Mouse (Mus musculus) right cerebral cortex, adult 18-20 months (tissue): ENCODE results near the gene 2010111I01Rik.
"Not testable (repeated sequence)": the region's sequence is repeated elsewhere in the genome, so short reads cannot be mapped to it uniquely, and the experiment has no call there.

Experiments
- DNase-seq: peaks from one replicate; pipeline ENCODE4 v3.0.0; 2022; ENCODE audit warnings: mixed read lengths

2010111I01Rik gene

DNA sequence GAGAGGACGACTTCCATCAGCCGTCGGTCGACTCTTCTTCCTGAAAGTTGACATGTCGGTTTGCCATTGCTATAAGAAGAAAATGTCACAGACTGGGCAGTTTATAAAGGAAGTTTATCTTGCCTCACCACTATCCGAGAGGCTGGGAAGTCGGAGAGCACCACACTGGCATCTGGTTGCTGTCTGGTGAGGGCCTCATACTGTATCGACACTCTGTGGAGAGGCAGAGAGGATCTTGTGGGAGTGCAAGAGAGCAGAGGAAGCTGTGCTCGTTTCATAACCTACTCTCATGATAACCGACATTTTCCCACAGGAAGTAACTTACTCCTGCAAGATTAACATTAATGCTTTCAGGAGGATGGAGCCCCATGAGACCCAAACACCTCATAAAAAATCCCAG is 7.9 kb upstream of the 2010111I01Rik start:
- no peak for DNase-seq

GRCm38 (mm10) chr13:62963358-62963757 is 1.3 kb upstream of the 2010111I01Rik start:
- no peak for DNase-seq

DNA sequence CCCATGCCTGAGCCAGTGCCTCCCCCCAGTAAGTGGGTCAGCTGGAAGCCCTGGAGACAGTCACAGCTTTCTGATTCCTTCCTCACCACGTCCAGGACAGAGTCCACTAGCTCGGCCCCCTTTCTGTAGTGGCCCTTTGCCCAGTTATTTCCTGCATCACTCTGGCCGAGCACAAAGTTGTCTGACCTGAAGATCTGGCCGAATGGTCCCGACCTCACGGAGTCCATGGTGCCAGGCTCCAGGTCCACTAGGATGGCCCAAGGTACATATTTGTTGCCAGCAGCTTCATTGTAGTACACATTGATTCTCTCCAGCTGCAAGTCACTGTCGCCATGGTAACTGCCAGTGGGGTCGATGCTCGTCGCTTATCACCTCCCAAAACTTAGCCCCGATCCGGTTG is 3.5 kb downstream of the 2010111I01Rik start:
- DNase-seq, result no peak

GRCm38 (mm10) chr13:62970515-62971269 is 6.0 kb downstream of the 2010111I01Rik start:
- DNase-seq, result peak; percentile 47

GRCm38 (mm10) chr13:62972403-62972802 is 7.7 kb downstream of the 2010111I01Rik start:
- no peak for DNase-seq

GRCm38 (mm10) chr13:62973111-62973510 is 8.4 kb downstream of the 2010111I01Rik start:
- no peak for DNase-seq

GRCm38 (mm10) chr13:62978104-62978503 is 13.4 kb downstream of the 2010111I01Rik start:
- no peak for DNase-seq

- no peak for DNase-seq
Measured at GRCm38 (mm10) chr13:62978784-62979183, 14.1 kb downstream of the 2010111I01Rik start.

GRCm38 (mm10) chr13:62979215-62979614 is 14.5 kb downstream of the 2010111I01Rik start:
- DNase-seq, result no peak

GRCm38 (mm10) chr13:62980131-62980530 is 15.4 kb downstream of the 2010111I01Rik start:
- DNase-seq, result peak; percentile 23

DNA sequence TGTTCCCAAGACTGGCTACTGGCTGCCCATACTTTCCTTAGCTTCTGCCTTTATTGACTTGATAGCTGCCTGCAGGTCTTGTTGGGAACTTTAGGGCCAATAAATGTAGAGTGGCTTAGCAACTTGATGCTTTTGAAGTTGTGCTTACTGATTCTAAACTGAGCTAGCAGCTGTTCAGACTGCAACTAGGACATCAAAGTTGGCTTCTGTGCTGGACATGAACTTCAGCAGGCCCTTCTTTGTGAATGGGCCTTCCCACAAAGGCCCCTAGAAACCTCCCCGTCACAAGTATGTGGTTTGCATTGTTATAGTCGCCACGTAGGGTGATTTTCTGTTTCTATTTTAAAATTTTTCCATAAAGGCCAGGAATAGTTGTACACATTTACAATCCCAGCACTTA is 19.8 kb downstream of the 2010111I01Rik start:
- DNase-seq, result no peak

DNA sequence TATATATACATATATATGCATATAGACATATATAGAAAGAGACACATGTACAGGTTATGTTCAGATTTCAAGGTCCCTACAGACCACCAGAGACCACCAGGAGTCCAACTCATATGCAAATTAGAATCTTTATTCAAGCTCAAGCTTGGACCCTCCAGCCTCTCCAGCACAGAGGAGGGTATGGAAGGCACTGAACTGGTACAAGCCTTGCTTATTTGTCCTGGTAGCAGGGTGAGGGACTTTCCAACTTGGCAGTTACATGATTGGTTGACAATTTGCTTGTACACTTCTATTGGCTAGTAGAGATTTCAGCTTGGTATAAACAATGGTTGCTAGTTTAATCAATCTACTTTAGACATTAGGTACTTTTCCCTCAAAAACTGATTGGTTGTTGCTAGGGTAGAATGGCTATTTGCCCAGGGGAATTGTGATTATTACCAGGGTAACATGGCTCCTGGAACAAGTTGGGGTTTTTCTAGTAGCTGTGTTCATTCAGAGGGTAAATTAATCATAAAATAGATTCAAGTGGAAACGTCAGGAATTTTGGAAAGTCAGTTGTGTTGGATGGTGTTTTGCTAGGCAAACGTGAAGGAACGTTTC is 25.3 kb downstream of the 2010111I01Rik start:
- DNase-seq, result no peak

DNA sequence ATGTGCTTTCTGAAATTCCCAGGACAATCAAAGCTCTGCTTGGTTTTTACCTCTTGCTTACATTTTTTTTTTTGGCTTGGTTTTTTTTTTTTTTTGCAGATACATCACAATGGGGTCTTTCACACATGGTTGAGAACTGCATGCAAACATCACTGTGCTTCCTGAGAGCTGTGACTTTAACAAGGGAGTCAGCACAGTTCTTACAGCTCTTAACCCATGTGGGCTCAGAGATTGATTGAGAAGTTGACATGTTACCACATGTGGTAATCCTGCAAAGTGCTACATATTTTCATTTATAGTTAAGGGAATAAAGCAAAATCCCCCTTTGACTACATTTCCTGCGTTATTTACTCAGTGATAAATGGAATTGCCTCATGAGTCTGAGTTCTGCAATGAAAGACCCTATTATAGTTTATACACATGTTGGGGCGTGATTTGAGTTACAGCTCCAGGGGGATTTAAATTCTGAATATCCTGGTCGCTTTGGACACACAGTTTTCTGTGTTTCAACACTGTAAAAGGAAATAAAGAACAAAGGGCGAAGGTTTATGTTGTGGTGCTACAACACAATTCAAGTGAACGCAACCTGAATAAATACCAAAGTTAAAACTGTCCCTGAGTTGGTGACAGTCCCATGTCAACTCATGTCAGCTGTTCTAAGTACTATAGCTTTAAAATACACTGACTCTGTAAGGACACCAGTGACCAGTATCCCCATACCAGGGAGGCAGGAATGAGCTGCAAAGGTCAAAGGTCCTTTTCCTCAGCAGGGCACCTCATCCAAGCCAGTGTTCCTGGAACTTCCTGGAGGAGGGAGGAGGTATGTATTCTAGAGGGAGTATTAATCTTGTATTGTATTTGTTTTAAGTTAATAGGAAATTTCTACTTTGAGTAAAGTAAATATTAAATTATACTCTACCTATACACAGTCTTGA is 29.1 kb downstream of the 2010111I01Rik start:
- no peak for DNase-seq

GRCm38 (mm10) chr13:62996767-62997166 is 32.1 kb downstream of the 2010111I01Rik start:
- DNase-seq, result no peak

- DNase-seq, result not testable (repeated sequence)
Measured at GRCm38 (mm10) chr13:63007491-63007890, 42.8 kb downstream of the 2010111I01Rik start.

DNA sequence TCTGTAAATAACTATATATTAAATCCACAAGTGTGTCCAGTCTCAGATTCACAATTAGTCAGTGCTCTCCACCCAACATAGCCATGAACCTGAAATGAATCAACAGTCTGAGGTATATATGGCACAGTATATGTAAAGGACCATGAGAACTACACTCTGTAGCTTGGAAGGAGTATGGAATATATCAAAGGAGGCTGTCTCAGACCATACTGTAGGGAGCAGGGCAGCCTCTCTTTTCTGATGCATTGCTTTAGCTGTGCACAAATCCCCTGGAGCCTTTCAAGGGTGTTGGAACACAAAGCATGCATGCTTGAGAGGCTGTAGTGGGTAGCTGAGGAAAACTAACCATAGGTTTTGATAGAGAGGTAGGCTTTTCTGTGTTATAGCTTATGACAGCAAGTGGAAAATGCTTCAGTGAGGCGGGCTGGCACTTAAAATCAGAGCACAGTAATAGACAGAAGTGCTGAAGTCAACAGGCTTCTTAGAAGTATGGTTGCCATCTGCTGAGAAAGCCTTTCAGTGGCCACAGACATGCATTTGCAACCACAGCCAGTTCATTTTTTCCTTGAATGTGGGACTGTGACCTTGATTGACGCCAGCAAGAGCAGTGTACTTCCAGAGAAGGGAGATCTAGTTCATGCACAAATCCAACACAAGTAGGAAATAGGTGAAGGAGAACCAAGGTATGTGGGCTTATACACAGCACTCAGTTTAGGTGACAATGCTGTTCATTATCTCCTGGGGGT is 45.8 kb downstream of the 2010111I01Rik start:
- DNase-seq, result no peak

DNA sequence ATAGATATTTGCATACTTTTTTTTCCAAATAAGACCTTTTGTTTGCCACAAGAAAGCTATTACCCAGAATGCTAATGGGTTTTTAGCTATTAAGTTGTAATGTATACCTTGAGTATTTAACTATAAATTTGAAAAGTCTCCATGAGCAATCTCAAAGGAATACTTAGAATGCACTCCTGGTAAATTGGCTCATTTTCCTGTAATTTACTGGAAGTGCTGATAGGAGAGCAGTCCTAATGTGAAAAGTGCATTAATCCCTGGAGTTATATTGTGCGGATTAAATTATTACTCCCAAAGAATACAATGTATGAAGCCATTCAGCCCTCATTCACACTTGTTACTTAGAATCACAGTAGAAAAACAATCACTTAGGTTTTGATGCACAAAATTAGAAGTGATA is 49.7 kb downstream of the 2010111I01Rik start:
- DNase-seq, result no peak

DNA sequence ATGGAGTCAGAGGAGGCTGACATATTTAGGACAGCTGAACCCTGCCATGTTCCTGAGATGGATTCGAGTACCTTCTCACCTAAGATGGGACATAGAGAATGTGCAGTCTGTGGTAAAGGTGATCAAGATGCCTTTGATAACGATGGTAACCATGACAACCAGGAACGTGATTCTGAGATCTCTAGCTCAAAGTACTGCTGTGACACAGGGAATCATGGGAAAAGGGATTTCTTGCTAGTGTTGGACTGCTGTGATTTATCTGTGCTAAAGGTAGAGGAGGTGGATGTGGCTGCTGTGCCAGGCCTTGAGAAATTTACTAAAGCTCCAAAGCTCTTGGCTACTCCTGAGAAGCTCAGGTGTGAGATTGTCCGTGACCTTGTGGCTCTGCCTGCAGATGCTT is 50.7 kb downstream of the 2010111I01Rik start:
- no peak for DNase-seq

GRCm38 (mm10) chr13:63016056-63016455 is 51.4 kb downstream of the 2010111I01Rik start:
- DNase-seq, result peak; percentile 74

- DNase-seq, result no peak
Measured at GRCm38 (mm10) chr13:63023243-63024217, 58.8 kb downstream of the 2010111I01Rik start.

DNA sequence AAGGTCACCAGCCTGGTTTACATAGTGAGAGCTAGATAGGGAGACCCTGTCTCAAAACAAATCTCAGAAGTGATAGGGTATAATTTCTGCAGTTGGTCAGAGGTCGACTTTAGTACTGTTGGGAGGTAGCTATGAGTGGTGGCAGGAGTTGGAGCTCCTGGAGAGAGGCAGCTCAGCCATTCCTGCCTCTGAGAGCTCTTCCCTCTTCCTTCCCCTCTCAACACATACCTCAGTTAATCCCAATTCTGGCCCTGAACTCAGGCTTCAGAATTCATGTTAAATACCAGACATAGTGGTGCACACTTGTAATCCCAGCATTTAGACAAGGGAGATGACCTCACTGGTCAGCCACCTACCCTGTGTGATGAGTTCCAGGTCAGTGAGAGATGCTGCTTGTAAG is 65.3 kb downstream of the 2010111I01Rik start:
- no peak for DNase-seq
